Mouse (Mus musculus): ENCODE measurements at regions not wholly inside any gene's neighbourhood (a gene's known extent, or its start where the extent isn't known, plus 50 kb on each side); places are given as distances from the start of the nearest gene placed in this dataset.

DNA sequence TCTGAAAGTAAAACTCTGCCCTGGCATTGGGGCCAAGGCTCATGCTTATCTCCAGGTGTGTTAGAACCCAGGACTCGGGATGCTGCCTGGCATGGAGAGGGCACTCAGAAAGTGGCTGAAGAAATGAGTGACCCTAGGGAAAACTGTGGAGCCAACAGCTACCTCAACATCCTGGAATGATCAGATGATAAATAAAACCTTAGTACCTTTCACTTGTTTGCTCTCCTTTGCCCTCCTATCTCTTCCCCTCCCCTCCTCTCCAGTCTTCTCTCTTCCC lies 240.9 kb upstream of the Xylt1 start:
- Histone ChIP-seq H3K27me3 (ENCODE audit: control insufficient read depth, insufficient read depth, insufficient read length) (no peaks in the 10 kb centered on the region), H3K79me2 (ENCODE audit: control insufficient read depth, insufficient read depth) (no peaks in the 10 kb centered on the region), H3K4me3 (ENCODE audit: insufficient read depth, poor library complexity, severe bottlenecking) (no peak overlapping the region), H3K79me3 (ENCODE audit: low read depth) (no peaks in the 10 kb centered on the region), H3K36me3 (ENCODE audit: control insufficient read depth, insufficient read depth) (no peaks in the 10 kb centered on the region), H3ac (ENCODE audit: control insufficient read depth, insufficient read length, low read depth) (no peak overlapping the region)
- TF ChIP-seq FOSL1 (IDR thresholded peaks at IDR 0.05; ENCODE audit: insufficient read depth, low read length, poor library complexity, severe bottlenecking): no peak
- TF ChIP-seq MYOD1 (IDR thresholded peaks at IDR 0.05; ENCODE audit: control insufficient read depth, insufficient read length, low read depth): no peak
- TF ChIP-seq CEBPB (IDR thresholded peaks at IDR 0.05; ENCODE audit: low read depth): no peak

GRCm38 (mm10) chr7:117146809-117147208 lies 234.0 kb upstream of the Xylt1 start:
- no peak overlapping the region for H3ac ChIP-seq (ENCODE audit: control insufficient read depth, insufficient read length, low read depth)
- H3K79me3 ChIP-seq (ENCODE audit: low read depth): no peaks in the 10 kb centered on the region
- H3K4me3 ChIP-seq (ENCODE audit: insufficient read depth, poor library complexity, severe bottlenecking): no peak overlapping the region
- no peaks in the 10 kb centered on the region for H3K27me3 ChIP-seq (ENCODE audit: control insufficient read depth, insufficient read depth, insufficient read length)
- no peaks in the 10 kb centered on the region for H3K79me2 ChIP-seq (ENCODE audit: control insufficient read depth, insufficient read depth)
- no peaks in the 10 kb centered on the region for H3K36me3 ChIP-seq (ENCODE audit: control insufficient read depth, insufficient read depth)
- TF ChIP-seq CTCF (IDR thresholded peaks at IDR 0.05; ENCODE audit: control insufficient read depth, insufficient read depth, insufficient read length) (no peak), MAX (IDR thresholded peaks at IDR 0.05) (no peak)

- Histone ChIP-seq H3K36me3 (ENCODE audit: control insufficient read depth, insufficient read depth) (no peaks in the 10 kb centered on the region), H3K27me3 (ENCODE audit: control insufficient read depth, insufficient read depth, insufficient read length) (no peaks in the 10 kb centered on the region), H3K4me3 (ENCODE audit: insufficient read depth, poor library complexity, severe bottlenecking) (no peak overlapping the region), H3K79me2 (ENCODE audit: control insufficient read depth, insufficient read depth) (no peaks in the 10 kb centered on the region), H3K79me3 (ENCODE audit: low read depth) (no peaks in the 10 kb centered on the region), H3ac (ENCODE audit: control insufficient read depth, insufficient read length, low read depth) (no peak overlapping the region)
- no peak for TF ChIP-seq MYOD1 (IDR thresholded peaks at IDR 0.05; ENCODE audit: control insufficient read depth, insufficient read length, low read depth)
- no peak for TF ChIP-seq USF1 (IDR thresholded peaks at IDR 0.05; ENCODE audit: low read depth)
- no peak for TF ChIP-seq CTCF (IDR thresholded peaks at IDR 0.05; ENCODE audit: control insufficient read depth, insufficient read depth, insufficient read length)
- TF ChIP-seq FOSL1 (IDR thresholded peaks at IDR 0.05; ENCODE audit: insufficient read depth, low read length, poor library complexity, severe bottlenecking): no peak
- TF ChIP-seq MYOG (IDR thresholded peaks at IDR 0.05; ENCODE audit: control insufficient read depth, extremely low read depth, insufficient read length): no peak
- TF ChIP-seq MAX (IDR thresholded peaks at IDR 0.05): no peak
- TF ChIP-seq CEBPB (IDR thresholded peaks at IDR 0.05; ENCODE audit: low read depth): no peak
Measured at GRCm38 (mm10) chr7:117150355-117150754, 230.4 kb upstream of the Xylt1 start.

GRCm38 (mm10) chr7:117153826-117154550 lies 226.8 kb upstream of the Xylt1 start:
- H3K36me3 ChIP-seq (ENCODE audit: control insufficient read depth, insufficient read depth): no peaks in the 10 kb centered on the region
- no peak overlapping the region for H3K4me3 ChIP-seq (ENCODE audit: insufficient read depth, poor library complexity, severe bottlenecking)
- TF ChIP-seq MYOG (IDR thresholded peaks at IDR 0.05; ENCODE audit: control insufficient read depth, extremely low read depth, insufficient read length): no peak
- no peak for TF ChIP-seq MAX (IDR thresholded peaks at IDR 0.05)
- TF ChIP-seq FOSL1 (IDR thresholded peaks at IDR 0.05; ENCODE audit: insufficient read depth, low read length, poor library complexity, severe bottlenecking): no peak
- TF ChIP-seq USF1 (IDR thresholded peaks at IDR 0.05; ENCODE audit: low read depth): no peak
- no peak for TF ChIP-seq CTCF (IDR thresholded peaks at IDR 0.05; ENCODE audit: control insufficient read depth, insufficient read depth, insufficient read length)
- TF ChIP-seq MYOD1 (IDR thresholded peaks at IDR 0.05; ENCODE audit: control insufficient read depth, insufficient read length, low read depth): no peak
- TF ChIP-seq CEBPB (IDR thresholded peaks at IDR 0.05; ENCODE audit: low read depth): no peak
- no peaks in the 10 kb centered on the region for H3K79me2 ChIP-seq (ENCODE audit: control insufficient read depth, insufficient read depth)
- H3K27me3 ChIP-seq (ENCODE audit: control insufficient read depth, insufficient read depth, insufficient read length): no peaks in the 10 kb centered on the region
- no peaks in the 10 kb centered on the region for H3K79me3 ChIP-seq (ENCODE audit: low read depth)
- H3ac ChIP-seq (ENCODE audit: control insufficient read depth, insufficient read length, low read depth): no peak overlapping the region

- Histone ChIP-seq H3K79me2 (ENCODE audit: control insufficient read depth, insufficient read depth) (no peaks in the 10 kb centered on the region), H3K27me3 (ENCODE audit: control insufficient read depth, insufficient read depth, insufficient read length) (no peaks in the 10 kb centered on the region), H3K36me3 (ENCODE audit: control insufficient read depth, insufficient read depth) (no peaks in the 10 kb centered on the region), H3K79me3 (ENCODE audit: low read depth) (no peaks in the 10 kb centered on the region), H3K4me3 (ENCODE audit: insufficient read depth, poor library complexity, severe bottlenecking) (no peak overlapping the region), H3ac (ENCODE audit: control insufficient read depth, insufficient read length, low read depth) (no peak overlapping the region)
- TF ChIP-seq CTCF (IDR thresholded peaks at IDR 0.05; ENCODE audit: control insufficient read depth, insufficient read depth, insufficient read length): no peak
Measured at GRCm38 (mm10) chr7:117161193-117161908, 219.4 kb upstream of the Xylt1 start.

- no peaks in the 10 kb centered on the region for H3K27me3 ChIP-seq (ENCODE audit: control insufficient read depth, insufficient read depth, insufficient read length)
- H3K4me3 ChIP-seq (ENCODE audit: insufficient read depth, poor library complexity, severe bottlenecking): no peak overlapping the region
- no peaks in the 10 kb centered on the region for H3K36me3 ChIP-seq (ENCODE audit: control insufficient read depth, insufficient read depth)
- TF ChIP-seq CTCF (IDR thresholded peaks at IDR 0.05; ENCODE audit: control insufficient read depth, insufficient read depth, insufficient read length) (no peak), MYOD1 (IDR thresholded peaks at IDR 0.05; ENCODE audit: control insufficient read depth, insufficient read length, low read depth) (no peak), FOSL1 (IDR thresholded peaks at IDR 0.05; ENCODE audit: insufficient read depth, low read length, poor library complexity, severe bottlenecking) (no peak), MAX (IDR thresholded peaks at IDR 0.05) (no peak), MYOG (IDR thresholded peaks at IDR 0.05; ENCODE audit: control insufficient read depth, extremely low read depth, insufficient read length) (no peak)
- no peaks in the 10 kb centered on the region for H3K79me3 ChIP-seq (ENCODE audit: low read depth)
- no peak overlapping the region for H3ac ChIP-seq (ENCODE audit: control insufficient read depth, insufficient read length, low read depth)
- H3K79me2 ChIP-seq (ENCODE audit: control insufficient read depth, insufficient read depth): no peaks in the 10 kb centered on the region
Measured at GRCm38 (mm10) chr7:117174811-117175422, 205.9 kb upstream of the Xylt1 start.

Measured in C2C12 (cell line).